ENCODE assay signal across 28 mouse cellular contexts in genomic region chr6:61721220-61721619, GRCm38 (mm10).
"Had no signal": no experiment of that assay in that cellular context is flagged by ENCODE, and none has a peak within 500 bp of the region (broad histone marks: within the 10 kb centered on the region; RNA-seq: fewer than 3 reads in every experiment).

No protein-coding gene starts in this region.

- ATAC-seq: forebrain, embryonic 13.5 days; forebrain, embryonic 14.5 days; forebrain, embryonic 15.5 days; forebrain, embryonic 16.5 days; forebrain, postnatal 0 days had no signal

- DNase-seq: cerebellum, adult 2 months; cerebellum, adult 8-10 months; cerebellum, adult 9-10 months; cerebellum, adult 9-11 months; cerebellum, postnatal 10 days; cerebellum, postnatal 14 days; cerebellum, postnatal 25 days; cerebellum, postnatal 36 days; embryo, embryonic 11 days; forebrain, postnatal 0 days; gastrocnemius, postnatal 10 days; gastrocnemius, postnatal 14 days; gastrocnemius, postnatal 25 days; gastrocnemius, postnatal 36 days; heart, adult 11 months; heart, adult 18-20 months; heart, adult 2 months had no signal

- H3K27me3 ChIP-seq: embryonic facial prominence, embryonic 12.5 days; embryonic facial prominence, embryonic 13.5 days; embryonic facial prominence, embryonic 15.5 days; forebrain, embryonic 12.5 days; forebrain, embryonic 13.5 days; forebrain, embryonic 15.5 days had no signal

- H3K4me2 ChIP-seq: embryonic facial prominence, embryonic 12.5 days; embryonic facial prominence, embryonic 13.5 days; embryonic facial prominence, embryonic 15.5 days; forebrain, embryonic 12.5 days; forebrain, embryonic 13.5 days; forebrain, embryonic 15.5 days had no signal

- H3K27ac ChIP-seq: embryonic facial prominence, embryonic 10.5 days; embryonic facial prominence, embryonic 12.5 days; embryonic facial prominence, embryonic 13.5 days; embryonic facial prominence, embryonic 15.5 days; forebrain, embryonic 10.5 days; forebrain, embryonic 12.5 days; forebrain, embryonic 13.5 days; forebrain, embryonic 15.5 days; heart, adult 2 months had no signal

- H3K9ac ChIP-seq: embryonic facial prominence, embryonic 12.5 days; embryonic facial prominence, embryonic 13.5 days; embryonic facial prominence, embryonic 15.5 days; forebrain, embryonic 12.5 days; forebrain, embryonic 13.5 days; forebrain, embryonic 15.5 days; forebrain, postnatal 0 days had no signal

- H3K9me3 ChIP-seq: embryonic facial prominence, embryonic 10.5 days; embryonic facial prominence, embryonic 12.5 days; embryonic facial prominence, embryonic 13.5 days; embryonic facial prominence, embryonic 15.5 days; forebrain, embryonic 10.5 days; forebrain, embryonic 12.5 days; forebrain, embryonic 13.5 days; forebrain, embryonic 15.5 days had no signal

- H3K4me1 ChIP-seq: embryonic facial prominence, embryonic 10.5 days; embryonic facial prominence, embryonic 12.5 days; embryonic facial prominence, embryonic 13.5 days; embryonic facial prominence, embryonic 15.5 days; forebrain, embryonic 10.5 days; forebrain, embryonic 12.5 days; forebrain, embryonic 13.5 days; forebrain, embryonic 15.5 days had no signal

- H3K4me3 ChIP-seq: embryonic facial prominence, embryonic 10.5 days; embryonic facial prominence, embryonic 12.5 days; embryonic facial prominence, embryonic 13.5 days; embryonic facial prominence, embryonic 15.5 days; erythroblast, embryonic 14.5 days; forebrain, embryonic 10.5 days; forebrain, embryonic 12.5 days; forebrain, embryonic 13.5 days; forebrain, embryonic 15.5 days; heart, adult 2 months had no signal

- H3K36me3 ChIP-seq: embryonic facial prominence, embryonic 10.5 days; embryonic facial prominence, embryonic 12.5 days; embryonic facial prominence, embryonic 13.5 days; embryonic facial prominence, embryonic 15.5 days; forebrain, embryonic 10.5 days; forebrain, embryonic 12.5 days; forebrain, embryonic 15.5 days had no signal
